Mouse (Mus musculus) stomach, embryonic 16.5 days (tissue): ENCODE results near the gene Tmem144. TPM values are rescaled to one million over a fixed set of nuclear protein-coding genes. Genes with fewer than 3 reads are reported as not detected.

ENCODE experiments used
- ATAC-seq: fragments of 200-750 bp; cut with Nextera tagmentation; 2 replicates; pipeline ENCODE4 v1.8.0; 2017; ENCODE audit warnings: moderate number of reproducible peaks, moderate TSS enrichment; ENCODE audit not compliant: insufficient read depth, low FRiP score
- H3K27ac ChIP-seq: fragments of 300-500 bp; sonication (generic); 2 replicates; pipeline ENCODE4 v1.5.1; 2014; ENCODE audit warnings: low read length
- H3K27me3 ChIP-seq: fragments of 300-500 bp; sonication (generic); 2 replicates; pipeline ENCODE4 v1.6.1; 2014; ENCODE audit warnings: low read length, control low read depth, mixed read lengths; ENCODE audit not compliant: control insufficient read depth, insufficient read depth
- H3K36me3 ChIP-seq: fragments of 300-500 bp; sonication (generic); 2 replicates; pipeline ENCODE4 v1.6.1; 2014; ENCODE audit warnings: low read length; ENCODE audit not compliant: control insufficient read depth, insufficient read depth
- H3K4me1 ChIP-seq: fragments of 300-500 bp; sonication (generic); 2 replicates; pipeline ENCODE4 v1.6.1; 2014; ENCODE audit warnings: low read length, control low read depth, mixed read lengths; ENCODE audit not compliant: control insufficient read depth, insufficient read depth
- H3K4me2 ChIP-seq: fragments of 300-500 bp; sonication (generic); 2 replicates; pipeline ENCODE4 v1.6.1; 2014; ENCODE audit warnings: low read depth, low read length, mixed read lengths
- H3K4me3 ChIP-seq: fragments of 300-500 bp; sonication (generic); replicated peaks from 2 replicates; pipeline ENCODE4 v1.5.1; 2014; ENCODE audit warnings: mild to moderate bottlenecking, low read length
- H3K9ac ChIP-seq: fragments of 300-500 bp; sonication (generic); 2 replicates; pipeline ENCODE4 v1.6.1; 2014; ENCODE audit warnings: low read length
- H3K9me3 ChIP-seq: fragments of 300-500 bp; sonication (generic); replicated peaks from 2 replicates; pipeline ENCODE4 v1.6.1; 2016; ENCODE audit warnings: low read length, control low read depth; ENCODE audit not compliant: control insufficient read depth
- WGBS: fragments of 180-500 bp; shearing (Covaris S2); extraction: QIAGEN DNeasy Blood & Tissue Kit; methylation state at CpG from one replicate; pipeline ENCODE4 v1.1.7; 2014; 5-methylcytosine and 5-hydroxymethylcytosine counted together
- polyA plus RNA-seq: library from polyadenylated mRNA; unstranded; fragments of >200 nt; fragmentation: Nextera tagmentation; extraction: Ambion mirVana; gene quantifications from 2 replicates; pipeline ENCODE4 v1.2.1, GENCODE M21; 2015

Tmem144 gene
- polyA plus RNA-seq, 1 experiment from 2014 or later, result 3.8 TPM

GRCm38 (mm10) chr3:79887161-79887855, 34.7 kb upstream of the Tmem144 start:
- peaks cover 11% of the 10 kb centered on the region; the same call in 1 of the 2 replicates for H3K4me1 ChIP-seq
- WGBS, result 37% methylated on average over 8 of the region's 8 CpGs
- no peaks in the 10 kb centered on the region for H3K27me3 ChIP-seq
- H3K9ac ChIP-seq, result peak overlapping the region; percentile 61
- no peaks in the 10 kb centered on the region for H3K36me3 ChIP-seq
- H3K27ac ChIP-seq, result no peak overlapping the region; the same call in 1 of the 2 replicates
- no peak for ATAC-seq
- no peaks in the 10 kb centered on the region for H3K9me3 ChIP-seq
- peak overlapping the region; percentile 58 for H3K4me2 ChIP-seq
- H3K4me3 ChIP-seq, result peak overlapping the region; percentile 46

DNA sequence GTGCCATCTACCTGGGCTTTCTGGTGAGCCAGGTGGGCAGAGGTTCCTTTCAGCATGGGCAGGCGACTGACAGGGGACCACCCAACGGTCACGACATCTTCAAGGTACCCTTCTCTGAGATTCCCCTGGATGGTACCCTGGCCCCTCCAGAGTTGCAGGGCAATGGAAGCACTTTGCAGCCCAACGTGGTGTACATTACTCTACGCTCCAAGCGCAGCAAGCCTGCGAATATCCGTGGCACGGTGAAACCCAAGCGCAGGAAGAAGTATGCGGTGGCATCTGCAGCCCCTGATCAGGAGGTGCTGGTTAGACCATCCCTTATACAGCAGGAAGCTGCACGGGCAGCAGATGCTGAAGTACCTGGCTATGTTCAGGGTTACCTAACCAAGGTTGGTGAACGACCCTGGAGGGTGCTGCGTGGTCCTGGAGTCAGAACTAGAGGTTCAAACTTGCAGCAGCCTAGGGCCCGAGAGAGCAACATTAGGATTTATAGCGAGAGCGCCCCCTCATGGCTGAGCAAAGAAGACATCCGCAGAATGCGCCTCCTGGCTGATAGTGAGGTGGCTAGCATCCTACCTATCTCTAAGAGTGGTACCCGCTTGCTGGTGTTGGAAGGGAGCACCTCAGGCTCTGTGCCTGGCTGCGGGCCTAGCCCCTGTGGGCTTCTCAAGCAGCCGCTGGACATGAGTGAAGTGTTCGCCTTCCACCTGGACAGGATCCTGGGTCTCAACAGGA, 34.0 kb upstream of the Tmem144 start:
- WGBS, result 56% methylated on average over 23 of the region's 23 CpGs
- Histone ChIP-seq H3K4me2 (peak overlapping the region; percentile 58), H3K36me3 (no peaks in the 10 kb centered on the region), H3K27ac (peak overlapping the region; percentile 80), H3K9ac (peak overlapping the region; percentile 64), H3K9me3 (no peaks in the 10 kb centered on the region), H3K27me3 (no peaks in the 10 kb centered on the region), H3K4me1 (peaks cover 11% of the 10 kb centered on the region; the same call in 1 of the 2 replicates), H3K4me3 (peak overlapping the region; percentile 46)
- ATAC-seq, result peak; percentile 52

- Histone ChIP-seq H3K27ac (peak overlapping the region; percentile 80), H3K9ac (peak overlapping the region; percentile 64), H3K4me2 (peak overlapping the region; percentile 58), H3K9me3 (no peaks in the 10 kb centered on the region), H3K4me1 (peaks cover 11% of the 10 kb centered on the region; the same call in 1 of the 2 replicates), H3K4me3 (peak overlapping the region; percentile 46), H3K36me3 (no peaks in the 10 kb centered on the region), H3K27me3 (no peaks in the 10 kb centered on the region)
- 5% methylated on average over 19 of the region's 19 CpGs for whole genome bisulfite sequencing
- peak; percentile 87; the same call in 1 of the 2 replicates for ATAC-seq
Observed at GRCm38 (mm10) chr3:79885686-79886356, 33.2 kb upstream of the Tmem144 start.

- Histone ChIP-seq H3K36me3 (no peaks in the 10 kb centered on the region), H3K9me3 (no peaks in the 10 kb centered on the region), H3K4me1 (peaks cover 11% of the 10 kb centered on the region; the same call in 1 of the 2 replicates), H3K4me3 (peak overlapping the region; percentile 44), H3K9ac (peak overlapping the region; percentile 53), H3K27me3 (no peaks in the 10 kb centered on the region), H3K4me2 (peak overlapping the region; percentile 57), H3K27ac (peak overlapping the region; percentile 72)
- ATAC-seq, result peak; percentile 22; the same call in 1 of the 2 replicates
- 8% methylated on average over 9 of the region's 9 CpGs for WGBS
Observed at GRCm38 (mm10) chr3:79884761-79885189, 32.2 kb upstream of the Tmem144 start.

DNA sequence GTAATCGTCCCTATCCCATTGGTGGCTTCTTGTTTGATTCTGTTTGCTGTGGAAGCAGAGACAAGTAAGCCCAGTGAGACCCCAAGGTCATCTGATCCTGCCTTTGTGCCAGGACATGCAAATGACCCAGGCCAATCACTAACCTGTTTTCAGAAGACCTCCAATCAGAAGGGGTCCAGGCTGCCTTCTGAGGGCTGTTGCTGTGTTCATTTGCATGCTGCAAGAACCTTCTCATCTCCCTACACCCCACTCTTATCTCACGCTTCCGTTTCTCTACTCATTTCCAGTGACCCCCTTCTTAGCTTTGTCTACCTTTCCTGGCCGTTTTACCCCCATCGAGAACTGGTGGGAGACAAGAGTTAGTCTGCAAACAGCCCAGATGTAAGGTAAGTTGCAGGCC, 31.7 kb upstream of the Tmem144 start, which contains the start of gene Fam198b:
Gene Fam198b, plus strand, starts transcription at position 229 of the 400 bp plus-strand sequence.
- WGBS, result 28% methylated on average over 5 of the region's 5 CpGs
- 0 out of 2 replicates have a peak, but pooled peaks have one; percentile 1 for ATAC-seq
- H3K27ac ChIP-seq, result peak within 1 kb of the TSS; percentile 72

DNA sequence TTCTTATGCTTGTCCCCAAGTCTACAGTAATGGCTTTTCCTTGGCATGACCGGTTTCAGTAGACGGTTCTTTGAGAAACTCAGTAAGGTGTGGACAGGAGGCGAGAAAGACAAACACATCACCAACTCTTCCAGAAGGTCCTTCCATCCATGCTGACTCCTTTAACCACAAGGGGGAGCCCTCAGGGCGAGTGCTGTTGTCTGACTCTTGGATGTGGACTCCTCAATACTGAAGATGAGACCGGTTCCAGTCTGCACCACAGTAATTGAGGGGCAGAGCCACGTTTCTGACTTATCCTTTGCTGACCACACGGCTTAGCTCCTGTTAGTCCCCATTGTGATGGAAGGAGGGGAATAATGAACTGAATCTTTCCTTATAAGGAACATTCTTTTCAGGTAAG, 30.5 kb upstream of the Tmem144 start:
- Histone ChIP-seq H3K36me3 (no peaks in the 10 kb centered on the region), H3K9ac (no peak overlapping the region), H3K27me3 (no peaks in the 10 kb centered on the region), H3K27ac (no peak overlapping the region), H3K4me3 (no peak overlapping the region), H3K4me2 (no peak overlapping the region), H3K4me1 (peaks cover 9% of the 10 kb centered on the region; the same call in 1 of the 2 replicates), H3K9me3 (no peaks in the 10 kb centered on the region)
- no peak for ATAC-seq
- 40% methylated on average over 7 of the region's 7 CpGs for WGBS

More for the DNA sequence above, 31.7 kb upstream of the Tmem144 start, which contains the start of gene Fam198b:
- Histone ChIP-seq H3K4me1 (peaks cover 11% of the 10 kb centered on the region; the same call in 1 of the 2 replicates), H3K27me3 (no peaks in the 10 kb centered on the region), H3K4me3 (peak within 1 kb of the TSS; percentile 44), H3K4me2 (peak within 1 kb of the TSS; percentile 58), H3K9me3 (no peaks in the 10 kb centered on the region), H3K9ac (peak within 1 kb of the TSS; percentile 53), H3K36me3 (no peaks in the 10 kb centered on the region)

GRCm38 (mm10) chr3:79881645-79882044, 29.1 kb upstream of the Tmem144 start:
- H3K4me3 ChIP-seq, result no peak overlapping the region
- H3K27ac ChIP-seq, result no peak overlapping the region
- no peak for ATAC-seq
- no peaks in the 10 kb centered on the region for H3K9me3 ChIP-seq
- H3K9ac ChIP-seq, result no peak overlapping the region
- no peaks in the 10 kb centered on the region for H3K36me3 ChIP-seq
- no peaks in the 10 kb centered on the region for H3K27me3 ChIP-seq
- no peak overlapping the region for H3K4me2 ChIP-seq
- 56% methylated on average over 2 of the region's 2 CpGs for WGBS
- peaks cover 6% of the 10 kb centered on the region; the same call in 1 of the 2 replicates for H3K4me1 ChIP-seq

GRCm38 (mm10) chr3:79879246-79879645, 26.7 kb upstream of the Tmem144 start:
- Histone ChIP-seq H3K27me3 (no peaks in the 10 kb centered on the region), H3K9ac (no peak overlapping the region), H3K9me3 (no peaks in the 10 kb centered on the region), H3K36me3 (no peaks in the 10 kb centered on the region), H3K27ac (0 out of 2 replicates have a peak overlapping the region, but pooled peaks have one; percentile 11), H3K4me1 (0 out of 2 replicates have a peak, but pooled peaks cover 1% of the 10 kb centered on the region), H3K4me3 (no peak overlapping the region; the same call in 1 of the 2 replicates), H3K4me2 (0 out of 2 replicates have a peak overlapping the region, but pooled peaks have one; percentile 3)
- ATAC-seq, result no peak
- 43% methylated on average over 9 of the region's 9 CpGs for WGBS
